32 mouse cellular contexts compared by ENCODE assay signal in genomic region chr2:125501526-125501925, GRCm38 (mm10). TPM values are rescaled to one million over a fixed set of nuclear protein-coding genes. Genes with fewer than 3 reads are reported as not detected.
DNase-seq lines count a peak whose midpoint lies in the region; ATAC-seq and TF ChIP-seq lines count a peak whose summit lies in the region.
"Had no signal": no experiment of that assay in that cellular context is flagged by ENCODE, and none has a peak within 500 bp of the region (broad histone marks: within the 10 kb centered on the region; RNA-seq: fewer than 3 reads in every experiment).

No protein-coding gene starts in this region.

- H3K9ac ChIP-seq in forebrain, postnatal 0 days: no peak overlapping the region
- H3K9ac ChIP-seq in forebrain, embryonic 12.5 days: no peak overlapping the region
- no peak overlapping the region for H3K9ac ChIP-seq in hindbrain, embryonic 11.5 days (ENCODE audit: low read depth, low read length)
- H3K9ac ChIP-seq in hindbrain, embryonic 14.5 days: no peak overlapping the region
- H3K9ac ChIP-seq: embryonic facial prominence, embryonic 13.5 days; forebrain, embryonic 13.5 days; heart, embryonic 13.5 days; hindbrain, embryonic 12.5 days; intestine, embryonic 15.5 days had no signal

- H3K4me3 ChIP-seq in forebrain, postnatal 0 days (ENCODE audit: low read depth, low read length): no peak overlapping the region
- H3K4me3 ChIP-seq in forebrain, embryonic 12.5 days (replicated peaks): no peak overlapping the region
- no peak overlapping the region for H3K4me3 ChIP-seq in hindbrain, embryonic 11.5 days (ENCODE audit: low read depth, low read length)
- no peak overlapping the region for H3K4me3 ChIP-seq in hindbrain, embryonic 14.5 days (replicated peaks; ENCODE audit: low read length)
- H3K4me3 ChIP-seq in limb, embryonic 10.5 days: no peak overlapping the region
- H3K4me3 ChIP-seq: embryonic facial prominence, embryonic 10.5 days; embryonic facial prominence, embryonic 13.5 days; erythroblast, embryonic 14.5 days; forebrain, embryonic 13.5 days; heart, embryonic 13.5 days; hindbrain, embryonic 12.5 days; intestine, embryonic 15.5 days had no signal

- peaks cover 8% of the 10 kb centered on the region; the same call in 1 of the 2 replicates for H3K4me1 ChIP-seq in forebrain, postnatal 0 days (ENCODE audit: insufficient read depth)
- H3K4me1 ChIP-seq in forebrain, embryonic 12.5 days: peaks cover 10% of the 10 kb centered on the region
- H3K4me1 ChIP-seq in hindbrain, embryonic 11.5 days (replicated peaks; ENCODE audit: control insufficient read depth, insufficient read depth, low read length): no peaks in the 10 kb centered on the region
- H3K4me1 ChIP-seq in hindbrain, embryonic 14.5 days (replicated peaks; ENCODE audit: control insufficient read depth, insufficient read depth, low read length): peaks cover 8% of the 10 kb centered on the region; the same call in 1 of the 2 replicates
- peaks cover 19% of the 10 kb centered on the region for H3K4me1 ChIP-seq in limb, embryonic 10.5 days

- no peaks in the 10 kb centered on the region for H3K27me3 ChIP-seq in forebrain, postnatal 0 days (ENCODE audit: insufficient read depth, low read length)
- H3K27me3 ChIP-seq in forebrain, embryonic 12.5 days: 0 out of 2 replicates have a peak, but pooled peaks cover 2% of the 10 kb centered on the region
- no peaks in the 10 kb centered on the region for H3K27me3 ChIP-seq in hindbrain, embryonic 11.5 days (ENCODE audit: control insufficient read depth, insufficient read depth, low read length)
- no peaks in the 10 kb centered on the region for H3K27me3 ChIP-seq in hindbrain, embryonic 14.5 days (ENCODE audit: control insufficient read depth, insufficient read depth, low read length)
- peaks cover 42% of the 10 kb centered on the region for H3K27me3 ChIP-seq in limb, embryonic 10.5 days (ENCODE audit: low read depth, poor library complexity, severe bottlenecking)
- H3K27me3 ChIP-seq: CH12.LX; embryonic facial prominence, embryonic 13.5 days; forebrain, embryonic 13.5 days; hindbrain, embryonic 12.5 days; Patski had no signal

- H3K4me2 ChIP-seq in forebrain, postnatal 0 days (ENCODE audit: low read depth): no peak overlapping the region
- no peak overlapping the region for H3K4me2 ChIP-seq in forebrain, embryonic 12.5 days
- no peak overlapping the region for H3K4me2 ChIP-seq in hindbrain, embryonic 11.5 days (replicated peaks; ENCODE audit: low read depth, low read length)
- H3K4me2 ChIP-seq in hindbrain, embryonic 14.5 days (replicated peaks): no peak overlapping the region
- H3K4me2 ChIP-seq: embryonic facial prominence, embryonic 13.5 days; forebrain, embryonic 13.5 days; heart, embryonic 13.5 days; hindbrain, embryonic 12.5 days; intestine, embryonic 15.5 days had no signal

- H3K27ac ChIP-seq in forebrain, postnatal 0 days (ENCODE audit: low read depth, low read length): no peak overlapping the region
- no peak overlapping the region for H3K27ac ChIP-seq in forebrain, embryonic 12.5 days
- no peak overlapping the region for H3K27ac ChIP-seq in hindbrain, embryonic 11.5 days (ENCODE audit: low read depth, low read length)
- no peak overlapping the region for H3K27ac ChIP-seq in hindbrain, embryonic 14.5 days
- H3K27ac ChIP-seq in limb, embryonic 10.5 days: no peak overlapping the region
- H3K27ac ChIP-seq: embryonic facial prominence, embryonic 10.5 days; embryonic facial prominence, embryonic 13.5 days; forebrain, embryonic 13.5 days; heart, embryonic 13.5 days; hindbrain, embryonic 12.5 days; intestine, embryonic 15.5 days had no signal

- DNase-seq in forebrain, postnatal 0 days: peak; percentile 10
- DNase-seq in hindbrain, embryonic 11.5 days (ENCODE audit: low spot score): peak; percentile 24
- DNase-seq in hindbrain, embryonic 14.5 days (ENCODE audit: low spot score): no peak
- peak; percentile 29 for DNase-seq in limb, embryonic 10.5 days (ENCODE audit: low spot score)
- no peak for DNase-seq in testis, postnatal 10 days (ENCODE audit: low spot score)
- no peak for DNase-seq in gastrocnemius, postnatal 4 days (ENCODE audit: low spot score in 2 of 2)
- DNase-seq: adrenal gland, postnatal 10 days; adrenal gland, postnatal 36 days; B cell, adult 2 months; cerebellum, adult 11 months; cerebellum, adult 2 months; cerebellum, adult 9-11 months; cerebellum, postnatal 36 days; embryo, embryonic 11 days; gastrocnemius, postnatal 25 days; heart, adult 18-20 months; heart, postnatal 14 days; heart, postnatal 4 days had no signal

- no peak for TF ChIP-seq CTCF in forebrain, postnatal 0 days (IDR thresholded peaks at IDR 0.05; ENCODE audit: low read depth)

- H3K36me3 ChIP-seq in forebrain, postnatal 0 days (ENCODE audit: insufficient read depth): no peaks in the 10 kb centered on the region
- 0 out of 2 replicates have a peak, but pooled peaks cover 3% of the 10 kb centered on the region for H3K36me3 ChIP-seq in forebrain, embryonic 12.5 days (replicated peaks)
- H3K36me3 ChIP-seq in hindbrain, embryonic 11.5 days (ENCODE audit: control insufficient read depth, insufficient read depth, low read length): no peaks in the 10 kb centered on the region
- no peaks in the 10 kb centered on the region for H3K36me3 ChIP-seq in hindbrain, embryonic 14.5 days (replicated peaks; ENCODE audit: control insufficient read depth, insufficient read depth)
- H3K36me3 ChIP-seq in limb, embryonic 10.5 days: 0 out of 2 replicates have a peak, but pooled peaks cover 6% of the 10 kb centered on the region
- H3K36me3 ChIP-seq: G1E; hindbrain, embryonic 12.5 days; intestine, embryonic 15.5 days had no signal

- no peaks in the 10 kb centered on the region for H3K9me3 ChIP-seq in forebrain, postnatal 0 days (ENCODE audit: low read length)
- no peaks in the 10 kb centered on the region for H3K9me3 ChIP-seq in forebrain, embryonic 12.5 days
- H3K9me3 ChIP-seq in hindbrain, embryonic 11.5 days (ENCODE audit: control insufficient read depth, low read length): no peaks in the 10 kb centered on the region
- H3K9me3 ChIP-seq in hindbrain, embryonic 14.5 days (ENCODE audit: control insufficient read depth, low read length): no peaks in the 10 kb centered on the region
- H3K9me3 ChIP-seq in limb, embryonic 10.5 days (replicated peaks): no peaks in the 10 kb centered on the region
- H3K9me3 ChIP-seq: embryonic facial prominence, embryonic 13.5 days; forebrain, embryonic 13.5 days; heart, embryonic 13.5 days; hindbrain, embryonic 12.5 days; intestine, embryonic 15.5 days had no signal

- ATAC-seq in forebrain, postnatal 0 days: no peak
- no peak for ATAC-seq in forebrain, embryonic 12.5 days (ENCODE audit: low FRiP score)
- no peak for ATAC-seq in hindbrain, embryonic 11.5 days (ENCODE audit: low FRiP score)
- no peak for ATAC-seq in hindbrain, embryonic 14.5 days (ENCODE audit: low FRiP score)
- ATAC-seq: forebrain, embryonic 13.5 days; forebrain, embryonic 16.5 days; hindbrain, embryonic 16.5 days; intestine, embryonic 15.5 days; Patski had no signal

RNA-seq across cellular contexts. Expression of gene Gm9913, which starts 3.4 kb away (rescaled TPM):
- 0.05 and 0.15 TPM in 2 replicates for total RNA-seq in forebrain, postnatal 0 days (2014; rRNA removed)
- 0.09 and 0.23 TPM in 2 replicates for polyA plus RNA-seq in forebrain, postnatal 0 days (2015; fragmentation: Nextera tagmentation; extraction: Ambion mirVana)
- polyA plus RNA-seq in forebrain, embryonic 12.5 days (2016; fragmentation: Nextera tagmentation; extraction: Ambion mirVana): 0.19 and 0.38 TPM in 2 replicates
- polyA plus RNA-seq in hindbrain, embryonic 11.5 days (2014; fragmentation: Nextera tagmentation; extraction: Ambion mirVana): 0.25 and 0.28 TPM in 2 replicates
- not detected in 2 replicates for polyA plus RNA-seq in hindbrain, embryonic 14.5 days (2014; fragmentation: Nextera tagmentation; extraction: Ambion mirVana)
- 0.14 and 0.16 TPM in 2 replicates for polyA plus RNA-seq in limb, embryonic 10.5 days (2016; fragmentation: Nextera tagmentation; extraction: Ambion mirVana)
- total RNA-seq in gastrocnemius, postnatal 4 days (2021): under 1 TPM; 0.36 to 0.49 TPM
- total RNA-seq: adrenal gland, postnatal 36 days; CH12.LX; G1E; gastrocnemius, adult 8-10 months had no signal
- polyA plus RNA-seq: erythroblast, embryonic 14.5 days; forebrain, embryonic 13.5 days; G1E had no signal

RNA-seq across cellular contexts. Expression of gene Fbn1, which starts 6.3 kb away (rescaled TPM):
- total RNA-seq in forebrain, postnatal 0 days (2014; rRNA removed): 10.7 and 16.7 TPM in 2 replicates
- 1.1 and 1.7 TPM in 2 replicates for polyA plus RNA-seq in forebrain, postnatal 0 days (2015; fragmentation: Nextera tagmentation; extraction: Ambion mirVana)
- polyA plus RNA-seq in forebrain, embryonic 12.5 days (2016; fragmentation: Nextera tagmentation; extraction: Ambion mirVana): 6.4 and 8.6 TPM in 2 replicates
- 8.7 and 12.3 TPM in 2 replicates for polyA plus RNA-seq in hindbrain, embryonic 11.5 days (2014; fragmentation: Nextera tagmentation; extraction: Ambion mirVana)
- polyA plus RNA-seq in hindbrain, embryonic 14.5 days (2014; fragmentation: Nextera tagmentation; extraction: Ambion mirVana): 5.4 and 6.7 TPM in 2 replicates
- 4.5 and 5.6 TPM in 2 replicates for polyA plus RNA-seq in limb, embryonic 10.5 days (2016; fragmentation: Nextera tagmentation; extraction: Ambion mirVana)
- 100 to 1,000 TPM; 389 to 440 TPM for total RNA-seq in gastrocnemius, postnatal 4 days (2021)
- polyA plus RNA-seq: erythroblast, embryonic 14.5 days; G1E had no signal

Comparison
In these comparisons a context has a peak if more than half of its experiments do, and no peak if none do; other contexts are left out.
1. DNase-seq: peak in forebrain, postnatal 0 days (single experiment), hindbrain, embryonic 11.5 days (single experiment) and limb, embryonic 10.5 days (single experiment); none in hindbrain, embryonic 14.5 days (single experiment), testis, postnatal 10 days (single experiment) and gastrocnemius, postnatal 4 days (0 of 2).